Mouse (Mus musculus): ENCODE results near the gene Kcnj9.

Gene Kcnj9

GRCm38 (mm10) chr1:172311921-172312767, 17.0 kb downstream of the Kcnj9 start:
- DNase-seq = peak; percentile 94

- DNase-seq = peak; percentile 89
These were observed 17.7 kb downstream of the Kcnj9 start for GRCm38 (mm10) chr1:172311248-172311906.

GRCm38 (mm10) chr1:172309699-172310398, 19.3 kb downstream of the Kcnj9 start:
- DNase-seq = peak; percentile 93

- DNase-seq = peak; percentile 61
These were observed 20.7 kb downstream of the Kcnj9 start for GRCm38 (mm10) chr1:172308409-172308808.

GRCm38 (mm10) chr1:172307936-172308335, 21.2 kb downstream of the Kcnj9 start:
- peak; percentile 45 for DNase-seq

- peak; percentile 48 for DNase-seq
These were observed 22.2 kb downstream of the Kcnj9 start for GRCm38 (mm10) chr1:172306885-172307284.

- no peak for DNase-seq
These were observed 22.9 kb downstream of the Kcnj9 start for GRCm38 (mm10) chr1:172306196-172306595.

GRCm38 (mm10) chr1:172305635-172306034, 23.5 kb downstream of the Kcnj9 start:
- peak; percentile 21 for DNase-seq

- DNase-seq = no peak
These were observed 24.0 kb downstream of the Kcnj9 start for GRCm38 (mm10) chr1:172305153-172305552.

- DNase-seq = no peak
These were observed 24.7 kb downstream of the Kcnj9 start for GRCm38 (mm10) chr1:172304443-172304842.

GRCm38 (mm10) chr1:172302851-172303250, 26.3 kb downstream of the Kcnj9 start:
- DNase-seq = no peak

- no peak for DNase-seq
These were observed 26.8 kb downstream of the Kcnj9 start for GRCm38 (mm10) chr1:172302311-172302710.

- no peak for DNase-seq
These were observed 27.9 kb downstream of the Kcnj9 start for GRCm38 (mm10) chr1:172301180-172301579.

GRCm38 (mm10) chr1:172300247-172300646, 28.9 kb downstream of the Kcnj9 start:
- DNase-seq = peak; percentile 32

- peak; percentile 27 for DNase-seq
These were observed 29.6 kb downstream of the Kcnj9 start for GRCm38 (mm10) chr1:172299528-172299927.

- DNase-seq = peak; percentile 28
These were observed 31.2 kb downstream of the Kcnj9 start, which contains the start of gene Atp1a2 for GRCm38 (mm10) chr1:172297611-172298537. Gene Atp1a2 (minus strand): TSS chr1:172298064.

GRCm38 (mm10) chr1:172296816-172297510, 32.2 kb downstream of the Kcnj9 start:
- DNase-seq = peak; percentile 48

- peak; percentile 37 for DNase-seq
These were observed 33.3 kb downstream of the Kcnj9 start for GRCm38 (mm10) chr1:172295751-172296197.

GRCm38 (mm10) chr1:172293449-172293848, 35.7 kb downstream of the Kcnj9 start:
- DNase-seq = no peak

- DNase-seq = no peak
These were observed 36.2 kb downstream of the Kcnj9 start for GRCm38 (mm10) chr1:172292880-172293279.

- no peak for DNase-seq
These were observed 39.5 kb downstream of the Kcnj9 start for GRCm38 (mm10) chr1:172289617-172289946.
